Mouse (Mus musculus): ENCODE measurements around the gene Olfr64. TPM values are rescaled to one million over a fixed set of nuclear protein-coding genes. Genes with fewer than 3 reads are reported as not detected.

Olfr64 gene
- polyA plus RNA-seq (2011; ENCODE audit: insufficient read depth, insufficient read length, low read depth, missing spikeins) = not detected in 2 replicates

GRCm38 (mm10) chr7:103894385-103894784, at the start of gene Olfr64:
Olfr64 (minus strand) TSS chr7:103894485.
- Histone ChIP-seq H3K9ac (ENCODE audit: low read depth, poor library complexity, severe bottlenecking) (no peak within 1 kb of the TSS), H3K36me3 (ENCODE audit: control insufficient read depth, insufficient read depth, low read length, poor library complexity, severe bottlenecking) (no peaks in the 10 kb centered on the region), H3K27me3 (ENCODE audit: control insufficient read depth, insufficient read depth, low read length, poor library complexity, severe bottlenecking) (no peaks in the 10 kb centered on the region), H3K4me3 (ENCODE audit: low read depth, low read length) (no peak within 1 kb of the TSS), H3K4me1 (ENCODE audit: control insufficient read depth, insufficient read depth, low read length) (no peaks in the 10 kb centered on the region), H3K27ac (ENCODE audit: insufficient read depth, low read length) (no peak within 1 kb of the TSS), H3K9me3 (replicated peaks; ENCODE audit: control insufficient read depth, insufficient read depth, low read length, poor library complexity, severe bottlenecking) (no peaks in the 10 kb centered on the region)
- TF ChIP-seq CTCF (IDR thresholded peaks at IDR 0.05; ENCODE audit: low read depth, low read length) (no peak), POLR2A (IDR thresholded peaks at IDR 0.05; ENCODE audit: insufficient read depth, low read length) (no peak), EP300 (IDR thresholded peaks at IDR 0.05; ENCODE audit: insufficient read depth, low read depth, low read length) (no peak)

DNA sequence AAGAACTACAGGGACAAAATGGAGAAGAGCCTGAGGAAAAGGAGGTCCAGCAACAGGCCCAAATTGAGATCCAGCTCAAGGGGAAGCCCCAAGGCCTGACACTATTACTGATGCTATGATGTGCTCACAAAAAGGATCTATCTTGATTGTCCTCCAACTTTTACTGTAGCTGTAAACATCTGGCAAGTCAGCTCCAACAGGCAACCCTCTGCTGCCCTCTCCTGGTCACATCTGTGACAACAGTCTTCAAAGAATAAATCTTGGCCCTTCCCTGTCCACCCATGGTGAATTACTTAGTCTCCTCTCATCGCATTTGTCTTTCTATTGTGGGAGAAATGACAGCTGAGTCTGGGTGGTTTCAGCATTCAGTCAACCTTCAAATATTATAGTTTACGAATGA, 48.4 kb upstream of the Olfr64 start:
- Histone ChIP-seq H3K27ac (ENCODE audit: insufficient read depth, low read length) (no peak overlapping the region), H3K9me3 (replicated peaks; ENCODE audit: control insufficient read depth, insufficient read depth, low read length, poor library complexity, severe bottlenecking) (no peaks in the 10 kb centered on the region), H3K4me1 (ENCODE audit: control insufficient read depth, insufficient read depth, low read length) (no peaks in the 10 kb centered on the region), H3K36me3 (ENCODE audit: control insufficient read depth, insufficient read depth, low read length, poor library complexity, severe bottlenecking) (no peaks in the 10 kb centered on the region), H3K4me3 (ENCODE audit: low read depth, low read length) (no peak overlapping the region), H3K27me3 (ENCODE audit: control insufficient read depth, insufficient read depth, low read length, poor library complexity, severe bottlenecking) (no peaks in the 10 kb centered on the region), H3K9ac (ENCODE audit: low read depth, poor library complexity, severe bottlenecking) (no peak overlapping the region)
- TF ChIP-seq EP300 (IDR thresholded peaks at IDR 0.05; ENCODE audit: insufficient read depth, low read depth, low read length) (no peak), POLR2A (IDR thresholded peaks at IDR 0.05; ENCODE audit: insufficient read depth, low read length) (no peak), CTCF (IDR thresholded peaks at IDR 0.05; ENCODE audit: low read depth, low read length) (peak; percentile 67)

DNA sequence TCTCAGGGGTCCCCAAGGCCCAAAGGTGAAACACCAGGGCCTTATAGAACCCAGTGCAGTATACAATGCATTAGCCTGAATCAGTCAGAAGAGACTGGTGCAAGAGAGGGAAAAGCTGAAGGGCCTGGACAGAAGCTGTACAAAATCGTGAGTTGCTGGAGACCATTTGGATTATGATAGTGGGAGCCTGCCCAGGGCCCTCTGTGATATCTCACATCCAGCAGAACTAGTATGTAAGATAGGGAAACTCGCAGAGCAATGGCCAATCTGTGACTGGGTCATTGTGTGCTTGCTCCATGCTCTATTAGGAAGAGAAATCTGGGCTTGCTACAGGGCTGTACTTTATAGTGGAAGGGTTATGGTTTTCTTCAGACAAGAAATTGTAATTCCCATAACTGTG, 40.0 kb upstream of the Olfr64 start, which contains the start of gene Olfr632:
Gene Olfr632 (plus strand): TSS at position 84 of the 400 bp plus-strand sequence.
- H3K27me3 ChIP-seq (ENCODE audit: control insufficient read depth, insufficient read depth, low read length, poor library complexity, severe bottlenecking) = no peaks in the 10 kb centered on the region
- H3K27ac ChIP-seq (ENCODE audit: insufficient read depth, low read length) = no peak within 1 kb of the TSS
- H3K4me3 ChIP-seq (ENCODE audit: low read depth, low read length) = no peak within 1 kb of the TSS
- H3K4me1 ChIP-seq (ENCODE audit: control insufficient read depth, insufficient read depth, low read length) = no peaks in the 10 kb centered on the region
- no peak for TF ChIP-seq CTCF (IDR thresholded peaks at IDR 0.05; ENCODE audit: low read depth, low read length)
- TF ChIP-seq EP300 (IDR thresholded peaks at IDR 0.05; ENCODE audit: insufficient read depth, low read depth, low read length) = no peak
- no peak for TF ChIP-seq POLR2A (IDR thresholded peaks at IDR 0.05; ENCODE audit: insufficient read depth, low read length)
- H3K9ac ChIP-seq (ENCODE audit: low read depth, poor library complexity, severe bottlenecking) = no peak within 1 kb of the TSS
- H3K36me3 ChIP-seq (ENCODE audit: control insufficient read depth, insufficient read depth, low read length, poor library complexity, severe bottlenecking) = no peaks in the 10 kb centered on the region
- no peaks in the 10 kb centered on the region for H3K9me3 ChIP-seq (replicated peaks; ENCODE audit: control insufficient read depth, insufficient read depth, low read length, poor library complexity, severe bottlenecking)

- no peak within 1 kb of the TSS for H3K4me3 ChIP-seq (ENCODE audit: low read depth, low read length)
- H3K27ac ChIP-seq (ENCODE audit: insufficient read depth, low read length) = no peak within 1 kb of the TSS
- H3K4me1 ChIP-seq (ENCODE audit: control insufficient read depth, insufficient read depth, low read length) = no peaks in the 10 kb centered on the region
- no peaks in the 10 kb centered on the region for H3K9me3 ChIP-seq (replicated peaks; ENCODE audit: control insufficient read depth, insufficient read depth, low read length, poor library complexity, severe bottlenecking)
- no peak for TF ChIP-seq POLR2A (IDR thresholded peaks at IDR 0.05; ENCODE audit: insufficient read depth, low read length)
- no peak for TF ChIP-seq EP300 (IDR thresholded peaks at IDR 0.05; ENCODE audit: insufficient read depth, low read depth, low read length)
- no peak for TF ChIP-seq CTCF (IDR thresholded peaks at IDR 0.05; ENCODE audit: low read depth, low read length)
- no peak within 1 kb of the TSS for H3K9ac ChIP-seq (ENCODE audit: low read depth, poor library complexity, severe bottlenecking)
- no peaks in the 10 kb centered on the region for H3K36me3 ChIP-seq (ENCODE audit: control insufficient read depth, insufficient read depth, low read length, poor library complexity, severe bottlenecking)
- H3K27me3 ChIP-seq (ENCODE audit: control insufficient read depth, insufficient read depth, low read length, poor library complexity, severe bottlenecking) = no peaks in the 10 kb centered on the region
Measured at GRCm38 (mm10) chr7:103928525-103928924, 34.2 kb upstream of the Olfr64 start, which contains the start of gene Olfr631. Olfr631 (plus strand) TSS chr7:103928825.

- no peaks in the 10 kb centered on the region for H3K36me3 ChIP-seq (ENCODE audit: control insufficient read depth, insufficient read depth, low read length, poor library complexity, severe bottlenecking)
- no peaks in the 10 kb centered on the region for H3K27me3 ChIP-seq (ENCODE audit: control insufficient read depth, insufficient read depth, low read length, poor library complexity, severe bottlenecking)
- no peak overlapping the region for H3K4me3 ChIP-seq (ENCODE audit: low read depth, low read length)
- H3K27ac ChIP-seq (ENCODE audit: insufficient read depth, low read length) = no peak overlapping the region
- H3K4me1 ChIP-seq (ENCODE audit: control insufficient read depth, insufficient read depth, low read length) = no peaks in the 10 kb centered on the region
- H3K9ac ChIP-seq (ENCODE audit: low read depth, poor library complexity, severe bottlenecking) = no peak overlapping the region
- H3K9me3 ChIP-seq (replicated peaks; ENCODE audit: control insufficient read depth, insufficient read depth, low read length, poor library complexity, severe bottlenecking) = no peaks in the 10 kb centered on the region
- TF ChIP-seq CTCF (IDR thresholded peaks at IDR 0.05; ENCODE audit: low read depth, low read length) (no peak), EP300 (IDR thresholded peaks at IDR 0.05; ENCODE audit: insufficient read depth, low read depth, low read length) (no peak), POLR2A (IDR thresholded peaks at IDR 0.05; ENCODE audit: insufficient read depth, low read length) (no peak)
Measured at GRCm38 (mm10) chr7:103915338-103915737, 21.1 kb upstream of the Olfr64 start.

DNA sequence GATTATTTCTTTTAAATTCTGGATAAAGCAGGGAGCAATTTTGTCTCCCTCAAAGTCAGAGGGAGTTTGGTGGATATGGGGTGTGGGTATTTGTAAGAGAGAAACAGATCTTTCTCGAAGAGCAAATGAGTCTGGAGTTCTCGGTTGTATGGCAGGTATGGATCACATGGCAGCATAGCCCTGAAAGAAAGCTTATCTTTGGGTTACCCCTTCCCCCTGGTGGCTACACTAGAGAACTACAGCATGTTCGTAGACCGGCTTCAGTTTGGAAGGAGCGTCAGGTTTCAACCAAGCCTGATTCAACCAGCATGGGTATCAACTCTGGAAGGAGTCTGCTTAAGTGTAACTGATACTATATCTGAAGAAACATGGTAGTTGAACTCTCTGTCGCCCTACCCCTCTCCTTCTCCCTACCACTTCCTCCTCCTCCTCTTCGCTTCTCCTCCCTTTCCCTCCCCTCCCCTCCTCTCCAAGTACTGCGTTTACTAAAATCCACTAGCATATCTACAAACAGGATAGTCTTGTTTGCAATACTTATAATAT, 18.8 kb upstream of the Olfr64 start:
- Histone ChIP-seq H3K9me3 (replicated peaks; ENCODE audit: control insufficient read depth, insufficient read depth, low read length, poor library complexity, severe bottlenecking) (no peaks in the 10 kb centered on the region), H3K27ac (ENCODE audit: insufficient read depth, low read length) (no peak overlapping the region), H3K4me1 (ENCODE audit: control insufficient read depth, insufficient read depth, low read length) (no peaks in the 10 kb centered on the region), H3K36me3 (ENCODE audit: control insufficient read depth, insufficient read depth, low read length, poor library complexity, severe bottlenecking) (no peaks in the 10 kb centered on the region), H3K27me3 (ENCODE audit: control insufficient read depth, insufficient read depth, low read length, poor library complexity, severe bottlenecking) (no peaks in the 10 kb centered on the region), H3K9ac (ENCODE audit: low read depth, poor library complexity, severe bottlenecking) (no peak overlapping the region), H3K4me3 (ENCODE audit: low read depth, low read length) (no peak overlapping the region)
- TF ChIP-seq EP300 (IDR thresholded peaks at IDR 0.05; ENCODE audit: insufficient read depth, low read depth, low read length) = no peak
- TF ChIP-seq CTCF (IDR thresholded peaks at IDR 0.05; ENCODE audit: low read depth, low read length) = peak; percentile 15
